Mouse (Mus musculus): Measurements from ENCODE around the gene Hs6st2. TPM values are rescaled to one million over a fixed set of nuclear protein-coding genes. Genes with fewer than 3 reads are reported as not detected.
A peak's percentile ranks its signal among the peaks of the same experiment; 100 is the strongest.

Gene Hs6st2
- total RNA-seq (2021), result 10 to 100 TPM; 24.1 to 28.8 TPM

GRCm38 (mm10) chrX:51681756-51682155 lies at the start of gene Hs6st2:
TSS of gene Hs6st2 (minus strand) at chrX:51681856.
- DNase-seq (ENCODE audit: extremely low spot score in 1 of 2, low spot score in 1 of 2), result no peak

GRCm38 (mm10) chrX:51714086-51714745 lies 32.6 kb upstream of the Hs6st2 start:
- DNase-seq (ENCODE audit: extremely low spot score in 1 of 2, low spot score in 1 of 2), result no peak

GRCm38 (mm10) chrX:51712996-51713395 lies 31.3 kb upstream of the Hs6st2 start:
- DNase-seq (ENCODE audit: extremely low spot score in 1 of 2, low spot score in 1 of 2), result no peak

GRCm38 (mm10) chrX:51702823-51703222 lies 21.2 kb upstream of the Hs6st2 start:
- DNase-seq (ENCODE audit: extremely low spot score in 1 of 2, low spot score in 1 of 2), result no peak

GRCm38 (mm10) chrX:51699079-51699478 lies 17.4 kb upstream of the Hs6st2 start:
- DNase-seq (ENCODE audit: extremely low spot score in 1 of 2, low spot score in 1 of 2), result no peak

GRCm38 (mm10) chrX:51686048-51686949 lies 4.6 kb upstream of the Hs6st2 start:
- no peak for DNase-seq (ENCODE audit: extremely low spot score in 1 of 2, low spot score in 1 of 2)

GRCm38 (mm10) chrX:51684336-51685056 lies 2.8 kb upstream of the Hs6st2 start:
- DNase-seq (ENCODE audit: extremely low spot score in 1 of 2, low spot score in 1 of 2), result no peak

GRCm38 (mm10) chrX:51681170-51681667 lies 437 bp downstream of the Hs6st2 start:
- peak; percentile 7 to 17 for DNase-seq (ENCODE audit: extremely low spot score in 1 of 2, low spot score in 1 of 2)

- DNase-seq (ENCODE audit: extremely low spot score in 1 of 2, low spot score in 1 of 2), result peak in 1 of 2 experiments; percentile 33
These were observed 1.1 kb downstream of the Hs6st2 start for GRCm38 (mm10) chrX:51680428-51681169.

GRCm38 (mm10) chrX:51679601-51680427 lies 1.8 kb downstream of the Hs6st2 start:
- peak; percentile 14 to 24 for DNase-seq (ENCODE audit: extremely low spot score in 1 of 2, low spot score in 1 of 2)

GRCm38 (mm10) chrX:51658236-51658635 lies 23.4 kb downstream of the Hs6st2 start:
- no peak for DNase-seq (ENCODE audit: extremely low spot score in 1 of 2, low spot score in 1 of 2)

- DNase-seq (ENCODE audit: extremely low spot score in 1 of 2, low spot score in 1 of 2), result no peak
These were observed 38.9 kb downstream of the Hs6st2 start for GRCm38 (mm10) chrX:51642661-51643257.

- no peak for DNase-seq (ENCODE audit: extremely low spot score in 1 of 2, low spot score in 1 of 2)
These were observed 45.9 kb downstream of the Hs6st2 start for GRCm38 (mm10) chrX:51635756-51636155.

GRCm38 (mm10) chrX:51631376-51631775 lies 50.3 kb downstream of the Hs6st2 start:
- no peak for DNase-seq (ENCODE audit: extremely low spot score in 1 of 2, low spot score in 1 of 2)

- no peak for DNase-seq (ENCODE audit: extremely low spot score in 1 of 2, low spot score in 1 of 2)
These were observed 67.2 kb downstream of the Hs6st2 start for GRCm38 (mm10) chrX:51614384-51615004.

- DNase-seq (ENCODE audit: extremely low spot score in 1 of 2, low spot score in 1 of 2), result no peak
These were observed 70.9 kb downstream of the Hs6st2 start for GRCm38 (mm10) chrX:51610743-51611142.

GRCm38 (mm10) chrX:51606231-51606863 lies 75.3 kb downstream of the Hs6st2 start:
- DNase-seq (ENCODE audit: extremely low spot score in 1 of 2, low spot score in 1 of 2), result no peak

GRCm38 (mm10) chrX:51592751-51593150 lies 88.9 kb downstream of the Hs6st2 start:
- peak in 1 of 2 experiments; percentile 8 for DNase-seq (ENCODE audit: extremely low spot score in 1 of 2, low spot score in 1 of 2)

All from layer of hippocampus, postnatal 25 days (tissue).